Mouse (Mus musculus): ENCODE measurements around the gene Tmem170b. TPM values are rescaled to one million over a fixed set of nuclear protein-coding genes. Genes with fewer than 3 reads are reported as not detected.

The Tmem170b gene
- total RNA-seq (2021): 10 to 100 TPM; 83.5 to 85.9 TPM

- DNase-seq (ENCODE audit: extremely low spot score in 1 of 2, low spot score in 2 of 2): peak; percentile 96 to 98
- intact Hi-C loops (cut with DNase I): no loop called here
Observed at GRCm38 (mm10) chr13:41605099-41606010, at the start of gene Tmem170b. Gene Tmem170b, plus strand, starts transcription at chr13:41605907.

DNA sequence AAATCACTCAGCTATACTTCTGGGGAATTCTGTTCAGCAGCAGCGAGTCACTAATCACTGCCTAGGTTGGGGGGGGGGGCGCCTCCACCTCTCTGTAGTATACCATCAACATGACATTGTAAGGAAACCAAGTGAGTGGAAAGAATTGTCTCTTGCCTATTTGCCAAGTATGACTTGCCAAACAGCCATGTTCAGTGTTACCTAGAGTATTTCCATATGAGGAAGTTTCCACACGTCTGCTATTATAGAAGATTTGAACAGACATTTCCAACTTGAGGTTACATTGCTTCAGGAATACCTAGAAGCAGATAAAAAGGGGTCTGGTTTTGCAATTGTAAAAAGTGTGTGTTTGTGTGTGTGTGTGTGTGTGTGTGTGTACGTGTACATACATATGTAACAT, 44.7 kb upstream of the Tmem170b start:
- no peak for DNase-seq (ENCODE audit: extremely low spot score in 1 of 2, low spot score in 2 of 2)
- intact Hi-C loops (cut with DNase I): no loop called here

GRCm38 (mm10) chr13:41568421-41568820, 37.3 kb upstream of the Tmem170b start:
- DNase-seq (ENCODE audit: extremely low spot score in 1 of 2, low spot score in 2 of 2): no peak
- intact Hi-C loops (cut with DNase I): no loop called here

- intact Hi-C loops (cut with DNase I): no loop called here
- no peak for DNase-seq (ENCODE audit: extremely low spot score in 1 of 2, low spot score in 2 of 2)
Observed at GRCm38 (mm10) chr13:41568926-41569325, 36.8 kb upstream of the Tmem170b start.

DNA sequence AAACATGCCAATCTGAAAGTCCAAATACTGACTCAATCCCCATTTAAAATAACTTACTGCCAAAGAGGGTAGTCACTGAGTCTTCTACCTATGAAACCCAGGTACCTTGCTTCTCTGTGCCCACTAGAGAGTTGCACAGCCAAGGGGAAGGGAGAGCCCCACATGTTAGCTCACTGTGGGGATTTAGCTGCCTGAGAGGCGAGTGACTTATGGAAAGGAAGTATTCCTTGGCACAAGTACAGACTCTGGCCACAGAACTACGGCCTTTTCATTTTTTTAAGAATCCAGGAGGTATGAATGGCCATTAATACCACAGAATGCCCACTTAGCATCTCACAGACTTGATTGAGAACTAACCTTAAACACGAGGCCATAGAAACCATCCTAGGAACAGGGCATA, 35.9 kb upstream of the Tmem170b start:
- intact Hi-C loops (cut with DNase I): loop anchor here (5.0 to 10.0 kb wide), 4 partner anchors 68 to 787 kb away; no protein-coding TSS in a partner anchor

GRCm38 (mm10) chr13:41571368-41572350, 34.0 kb upstream of the Tmem170b start:
- intact Hi-C loops (cut with DNase I): loop anchor here (1.0 to 10.0 kb wide), 6 partner anchors 66 to 789 kb away; no protein-coding TSS in a partner anchor
- peak; percentile 73 to 93 for DNase-seq (ENCODE audit: extremely low spot score in 1 of 2, low spot score in 2 of 2)

More for the DNA sequence above, 35.9 kb upstream of the Tmem170b start:
- no peak for DNase-seq (ENCODE audit: extremely low spot score in 1 of 2, low spot score in 2 of 2)

- DNase-seq (ENCODE audit: extremely low spot score in 1 of 2, low spot score in 2 of 2): no peak
- intact Hi-C loops (cut with DNase I): loop anchor here (1.0 to 10.0 kb wide), 6 partner anchors 65 to 790 kb away; no protein-coding TSS in a partner anchor
Observed at GRCm38 (mm10) chr13:41572351-41572735, 33.4 kb upstream of the Tmem170b start.

DNA sequence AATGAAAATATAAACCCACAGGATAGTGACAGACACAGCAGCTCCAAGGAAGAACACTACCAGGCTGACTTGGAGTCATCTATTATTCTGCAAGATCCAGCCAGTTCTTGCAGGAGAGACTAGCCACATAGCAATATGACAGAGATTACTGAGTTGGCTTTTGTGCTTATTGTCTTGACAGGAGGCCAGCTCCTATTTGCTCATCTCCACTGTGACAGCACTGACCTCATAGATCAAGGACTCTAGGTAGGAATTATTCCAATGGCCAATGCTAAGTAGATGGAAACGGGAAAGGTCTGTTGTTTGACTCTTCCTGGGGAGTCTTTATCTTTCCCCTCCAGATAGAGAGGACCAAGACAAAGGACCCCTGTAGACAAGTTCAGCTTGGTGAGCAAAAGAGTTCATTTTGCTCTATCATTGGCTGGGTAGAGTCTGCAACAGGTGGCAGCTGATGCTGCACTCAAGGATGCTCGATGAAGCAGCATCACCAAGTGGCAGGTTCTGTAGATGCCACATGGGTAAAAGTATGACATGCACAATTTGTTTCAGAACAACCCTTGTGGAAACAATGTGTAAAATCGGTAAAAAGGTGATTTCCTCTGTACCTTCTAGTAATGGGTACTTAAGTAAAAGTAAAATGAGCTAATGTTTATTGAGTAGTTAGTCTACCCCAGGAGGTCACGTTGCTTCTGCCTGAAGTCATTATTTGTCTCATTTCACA, 32.4 kb upstream of the Tmem170b start:
- no peak for DNase-seq (ENCODE audit: extremely low spot score in 1 of 2, low spot score in 2 of 2)
- intact Hi-C loops (cut with DNase I): loop anchor here (5.0 to 10.0 kb wide), 4 partner anchors 64 to 791 kb away; no protein-coding TSS in a partner anchor

DNA sequence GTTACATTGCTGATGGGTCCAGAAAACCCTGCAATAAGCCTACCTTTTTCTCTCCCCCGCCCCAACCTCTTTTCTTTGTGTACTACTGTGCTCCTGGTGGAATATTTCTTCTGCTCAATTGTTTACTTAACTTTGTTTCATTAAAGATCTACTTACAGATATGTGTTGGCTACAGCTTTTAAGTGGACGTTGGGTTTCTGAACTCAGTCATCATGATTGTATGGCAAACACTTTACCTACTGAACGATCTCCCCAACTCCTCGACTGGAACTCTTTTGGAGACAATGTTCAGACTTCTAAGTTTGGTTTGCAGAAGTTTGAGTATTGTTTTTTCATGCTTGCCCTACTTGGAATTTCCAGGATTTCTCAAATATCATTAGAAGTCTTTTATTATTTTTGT, 24.6 kb upstream of the Tmem170b start:
- no peak for DNase-seq (ENCODE audit: extremely low spot score in 1 of 2, low spot score in 2 of 2)
- intact Hi-C loops (cut with DNase I): no loop called here

DNA sequence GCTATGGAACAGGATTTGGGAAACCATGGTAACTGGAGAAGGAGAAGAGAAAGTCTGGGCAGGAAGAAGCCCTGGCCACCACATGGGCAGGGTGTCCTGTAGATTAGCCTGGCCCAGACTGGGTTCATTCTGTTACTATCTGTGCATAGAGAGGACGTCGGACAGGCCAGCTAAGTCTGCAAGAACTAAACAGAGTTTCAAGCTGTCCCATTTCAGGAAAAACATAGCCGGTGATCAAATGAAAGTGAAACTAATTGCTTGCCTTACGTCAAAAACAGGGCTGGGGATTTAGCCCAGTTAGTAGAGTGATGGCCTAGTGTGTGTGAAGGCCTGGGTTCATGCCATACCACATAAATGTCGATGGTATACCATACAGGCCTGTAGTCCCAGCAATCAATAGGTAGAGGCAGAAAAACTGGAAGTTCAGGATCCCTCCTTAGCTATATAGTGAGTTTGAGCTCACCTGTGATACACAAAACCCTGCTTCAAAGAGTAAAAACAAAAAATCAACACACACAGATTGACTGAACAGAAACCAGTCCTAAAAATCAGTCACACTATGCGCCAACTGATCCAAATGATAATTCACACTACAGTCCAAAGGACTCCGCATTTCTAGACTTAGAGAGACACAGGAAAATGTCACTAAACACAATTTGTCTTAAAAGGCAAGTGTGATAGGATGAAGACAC, 21.9 kb upstream of the Tmem170b start:
- DNase-seq (ENCODE audit: extremely low spot score in 1 of 2, low spot score in 2 of 2): no peak
- intact Hi-C loops (cut with DNase I): no loop called here

DNA sequence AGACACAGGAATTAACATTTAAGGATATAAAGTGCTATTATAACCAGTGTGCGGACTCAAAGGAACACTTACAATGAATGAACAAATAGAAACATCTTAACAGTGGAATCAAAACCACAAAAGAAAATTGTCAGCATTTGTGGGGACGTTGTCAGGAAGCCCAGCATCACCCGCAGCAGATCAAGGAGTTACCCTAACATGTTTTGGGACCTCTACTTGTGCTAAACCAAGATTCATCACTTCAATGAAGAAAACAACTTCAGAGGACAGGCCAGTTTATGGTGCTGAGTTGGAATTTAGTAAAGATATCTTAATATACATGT, 21.4 kb upstream of the Tmem170b start:
- no peak for DNase-seq (ENCODE audit: extremely low spot score in 1 of 2, low spot score in 2 of 2)
- intact Hi-C loops (cut with DNase I): no loop called here

- intact Hi-C loops (cut with DNase I): no loop called here
- no peak for DNase-seq (ENCODE audit: extremely low spot score in 1 of 2, low spot score in 2 of 2)
Observed at GRCm38 (mm10) chr13:41584896-41585295, 20.8 kb upstream of the Tmem170b start.

GRCm38 (mm10) chr13:41596678-41597077, 9.0 kb upstream of the Tmem170b start:
- intact Hi-C loops (cut with DNase I): no loop called here
- no peak for DNase-seq (ENCODE audit: extremely low spot score in 1 of 2, low spot score in 2 of 2)

DNA sequence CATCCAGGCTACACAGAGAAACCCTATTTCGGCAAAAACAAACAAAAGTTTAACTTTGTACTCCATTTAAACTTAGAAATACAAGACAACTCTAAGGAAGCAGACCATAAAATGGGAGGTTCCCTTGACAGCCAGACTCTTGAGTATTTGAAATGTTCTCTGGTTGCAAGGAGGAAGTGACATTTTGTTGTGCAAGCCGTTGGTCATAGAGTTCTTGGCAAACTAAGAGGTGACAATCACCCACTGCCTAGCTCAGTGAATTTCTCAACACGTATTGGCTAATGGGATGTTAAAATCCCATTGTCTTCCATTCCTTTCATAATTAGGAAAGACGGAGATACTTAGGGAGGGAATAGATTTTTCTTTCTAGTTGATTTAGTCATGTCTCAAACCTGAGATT, 5.7 kb upstream of the Tmem170b start:
- intact Hi-C loops (cut with DNase I): no loop called here

GRCm38 (mm10) chr13:41601056-41601455, 4.7 kb upstream of the Tmem170b start:
- intact Hi-C loops (cut with DNase I): no loop called here
- no peak for DNase-seq (ENCODE audit: extremely low spot score in 1 of 2, low spot score in 2 of 2)

More for the DNA sequence above, 5.7 kb upstream of the Tmem170b start:
- no peak for DNase-seq (ENCODE audit: extremely low spot score in 1 of 2, low spot score in 2 of 2)

GRCm38 (mm10) chr13:41603921-41604466, 1.7 kb upstream of the Tmem170b start:
- no peak for DNase-seq (ENCODE audit: extremely low spot score in 1 of 2, low spot score in 2 of 2)
- intact Hi-C loops (cut with DNase I): no loop called here

- intact Hi-C loops (cut with DNase I): no loop called here
Observed at GRCm38 (mm10) chr13:41606081-41607000, 634 bp downstream of the Tmem170b start.

More at GRCm38 (mm10) chr13:41606081-41607000, 634 bp downstream of the Tmem170b start:
- DNase-seq (ENCODE audit: extremely low spot score in 1 of 2, low spot score in 2 of 2): peak in 1 of 2 experiments; percentile 73
